Mouse (Mus musculus): ENCODE results near the gene Tgm2.

GRCm38 (mm10) chr2:158141271-158141670 is 5.0 kb downstream of the Tgm2 start:
- TF ChIP-seq CTCF (IDR thresholded peaks at IDR 0.05; ENCODE audit: low read depth) (no peak), EP300 (optimal IDR thresholded peaks at IDR 0.05) (no peak)
